Mouse (Mus musculus): ENCODE data around the gene Aanat. TPM values are rescaled to one million over a fixed set of nuclear protein-coding genes. Genes with fewer than 3 reads are reported as not detected.

Gene Aanat
- total RNA-seq (2014; fragmentation: Nextera tagmentation) (not detected in 2 replicates), total RNA-seq (2017) (not detected in 2 replicates)

GRCm38 (mm10) chr11:116586310-116586709 is at the start of gene Aanat:
Aanat (plus strand) TSS chr11:116586432.
- ATAC-seq (replicated peaks; ENCODE audit: low FRiP score, low TSS enrichment, poor library complexity, severe bottlenecking) = no peak

DNA sequence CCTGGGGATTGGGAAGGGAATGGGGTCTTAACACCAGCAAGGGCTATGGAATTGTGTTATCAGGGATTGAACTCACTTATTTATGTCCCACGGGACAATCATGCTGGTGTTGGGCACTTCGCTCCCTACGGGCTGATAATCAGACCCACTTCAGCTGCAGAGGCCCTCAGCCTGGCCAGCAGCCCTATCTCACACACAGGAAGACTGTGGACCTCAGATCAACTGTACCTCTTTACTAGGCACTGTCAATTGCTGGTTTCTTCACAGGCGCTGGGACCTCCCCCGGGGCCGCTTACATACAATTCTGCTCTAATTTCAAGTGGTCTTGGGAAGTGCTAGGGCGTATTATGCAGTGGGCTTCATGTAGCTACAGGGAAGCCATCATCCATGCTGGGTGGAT is 49.5 kb upstream of the Aanat start:
- ATAC-seq (replicated peaks; ENCODE audit: low FRiP score, low TSS enrichment, poor library complexity, severe bottlenecking) = peak; percentile 29

GRCm38 (mm10) chr11:116537388-116537787 is 48.8 kb upstream of the Aanat start:
- ATAC-seq (replicated peaks; ENCODE audit: low FRiP score, low TSS enrichment, poor library complexity, severe bottlenecking) = no peak

DNA sequence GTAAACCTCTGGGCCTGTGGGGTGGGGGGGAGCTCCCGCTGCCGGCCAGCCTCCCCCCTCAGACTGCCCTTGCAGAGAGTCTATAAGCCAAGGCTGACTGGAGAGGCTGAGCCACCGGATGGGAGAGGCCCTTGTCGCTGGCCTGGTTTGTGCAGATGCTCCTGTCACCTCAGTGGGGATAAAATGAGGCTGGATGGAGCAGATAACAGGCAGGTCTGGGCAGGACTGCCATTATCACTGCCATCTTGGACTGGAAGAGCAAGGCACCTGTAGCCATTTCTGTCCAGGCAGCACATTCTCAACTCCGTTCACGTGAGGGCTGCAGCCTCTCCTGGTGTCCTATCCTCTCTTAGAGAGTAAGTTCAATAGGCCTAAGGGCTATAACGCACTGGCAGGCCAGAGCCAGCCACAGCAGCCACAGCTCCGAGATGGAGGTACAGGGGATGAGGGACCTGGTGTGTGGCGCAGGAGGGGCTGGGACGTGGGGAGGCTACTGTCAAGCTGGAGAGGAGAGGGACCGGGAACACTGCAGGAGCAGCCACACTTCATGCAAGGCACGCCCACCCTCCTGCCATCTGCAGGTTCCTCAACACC is 48.0 kb upstream of the Aanat start:
- ATAC-seq (replicated peaks; ENCODE audit: low FRiP score, low TSS enrichment, poor library complexity, severe bottlenecking) = peak; percentile 23

GRCm38 (mm10) chr11:116541183-116541582 is 45.0 kb upstream of the Aanat start:
- no peak for ATAC-seq (replicated peaks; ENCODE audit: low FRiP score, low TSS enrichment, poor library complexity, severe bottlenecking)

DNA sequence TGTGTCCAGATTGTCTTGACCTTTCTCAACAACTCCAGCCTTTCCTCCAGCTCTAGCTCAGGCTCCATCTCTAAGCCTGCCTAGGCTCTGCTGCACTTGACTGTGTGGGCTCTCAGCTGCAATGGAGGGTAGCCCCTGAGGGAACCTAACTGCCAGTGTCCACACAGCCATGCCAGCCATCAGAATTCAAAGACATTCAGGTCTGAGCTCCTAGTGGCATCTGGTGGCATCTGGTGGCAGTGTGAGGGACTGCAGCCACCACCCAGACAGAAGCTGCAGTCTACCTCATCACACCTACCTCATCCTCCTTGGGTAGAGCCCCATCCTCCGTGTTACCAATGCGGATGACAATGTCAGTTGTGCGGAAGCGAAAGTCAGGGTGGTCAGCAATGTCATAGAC is 43.1 kb upstream of the Aanat start:
- peak; percentile 58 for ATAC-seq (replicated peaks; ENCODE audit: low FRiP score, low TSS enrichment, poor library complexity, severe bottlenecking)

DNA sequence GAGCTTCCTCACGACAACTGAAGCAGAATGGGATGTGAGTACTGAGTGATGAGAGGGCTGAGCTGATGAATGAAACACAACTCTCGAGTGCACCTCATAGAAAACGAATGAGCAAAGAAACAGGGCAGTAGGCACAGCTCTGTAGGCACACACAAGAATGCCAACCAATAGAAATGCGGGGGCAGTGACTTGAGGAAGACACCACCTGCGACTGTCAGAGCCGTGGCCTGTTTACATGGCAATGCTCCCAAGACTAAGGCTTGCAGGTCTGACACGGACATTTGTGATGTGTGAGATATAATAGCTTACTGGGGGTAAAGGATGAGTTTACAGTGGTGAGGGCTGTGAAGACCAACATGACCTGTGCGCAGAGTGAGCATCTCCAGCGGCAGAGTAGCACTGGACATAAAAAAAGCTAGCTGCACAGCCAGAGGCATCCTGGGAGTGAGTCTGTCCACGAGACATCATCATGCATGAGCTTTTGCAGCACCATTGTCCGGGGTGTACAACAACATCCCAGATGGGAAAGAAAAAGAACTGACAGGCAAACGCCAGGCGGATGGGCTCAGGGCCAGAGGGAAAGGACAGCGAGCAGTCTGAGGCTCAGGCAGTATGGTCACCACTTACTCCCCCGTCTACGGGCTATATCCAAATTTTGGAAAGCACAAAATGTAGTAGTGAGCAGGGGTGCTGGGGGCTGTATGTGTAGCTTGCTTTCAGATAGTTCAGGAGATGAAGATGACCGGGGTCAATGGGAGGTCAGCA is 38.8 kb upstream of the Aanat start:
- ATAC-seq (replicated peaks; ENCODE audit: low FRiP score, low TSS enrichment, poor library complexity, severe bottlenecking) = no peak

DNA sequence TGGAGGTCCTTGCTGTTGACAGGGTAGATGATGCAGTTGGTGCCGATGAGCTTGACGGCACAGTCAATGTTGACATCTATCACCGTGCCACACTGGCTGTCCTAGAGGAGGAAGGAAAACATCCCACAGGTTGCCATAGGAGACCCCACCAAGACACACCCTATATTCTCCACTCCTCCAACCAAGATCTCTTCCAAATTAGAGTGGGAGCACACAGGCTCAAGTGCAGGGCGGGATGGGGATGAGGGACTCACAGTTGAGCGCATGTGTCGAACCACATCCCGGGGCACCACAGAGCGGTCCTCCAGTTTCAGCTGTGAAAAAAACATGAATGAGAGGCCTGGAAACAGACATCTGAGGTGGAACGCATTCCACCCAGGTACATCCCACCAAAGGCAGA is 37.5 kb upstream of the Aanat start:
- ATAC-seq (replicated peaks; ENCODE audit: low FRiP score, low TSS enrichment, poor library complexity, severe bottlenecking) = no peak

DNA sequence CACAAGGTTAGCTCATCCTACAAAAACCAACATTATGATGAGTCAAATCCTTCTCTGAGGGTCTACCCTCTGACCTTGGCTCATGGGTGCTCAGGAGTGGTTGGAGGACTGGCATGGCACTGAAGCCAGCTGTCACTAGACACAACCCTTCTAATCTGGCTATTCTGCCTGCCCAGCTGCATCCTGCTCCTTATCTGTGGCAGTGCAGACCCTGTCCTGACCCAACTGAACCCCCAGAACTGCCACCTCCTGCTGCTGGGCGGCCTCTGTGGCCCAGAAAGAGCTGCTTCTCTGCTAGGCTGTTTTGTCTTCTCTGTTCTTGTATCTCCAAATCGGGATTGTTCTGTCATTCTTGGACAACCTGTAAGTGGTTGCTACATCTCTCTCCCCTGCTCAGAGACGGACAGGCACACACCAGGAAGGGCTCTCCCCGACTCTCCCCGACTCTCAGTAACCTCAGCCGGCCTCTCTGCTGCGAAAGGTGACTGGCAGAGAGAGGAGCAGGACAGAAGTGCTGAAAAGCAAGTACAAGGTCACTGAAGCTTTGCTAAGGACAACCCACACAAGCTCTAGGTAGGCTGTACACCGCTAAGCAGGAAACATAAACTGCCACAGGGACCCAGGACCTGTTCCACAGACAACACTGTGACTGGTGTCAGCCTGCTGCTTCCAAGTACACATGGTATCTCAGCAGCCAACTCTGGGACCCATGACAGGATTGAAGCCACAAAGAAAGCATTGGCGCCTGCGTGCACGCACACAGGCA is 36.8 kb upstream of the Aanat start:
- peak; percentile 82 for ATAC-seq (replicated peaks; ENCODE audit: low FRiP score, low TSS enrichment, poor library complexity, severe bottlenecking)

DNA sequence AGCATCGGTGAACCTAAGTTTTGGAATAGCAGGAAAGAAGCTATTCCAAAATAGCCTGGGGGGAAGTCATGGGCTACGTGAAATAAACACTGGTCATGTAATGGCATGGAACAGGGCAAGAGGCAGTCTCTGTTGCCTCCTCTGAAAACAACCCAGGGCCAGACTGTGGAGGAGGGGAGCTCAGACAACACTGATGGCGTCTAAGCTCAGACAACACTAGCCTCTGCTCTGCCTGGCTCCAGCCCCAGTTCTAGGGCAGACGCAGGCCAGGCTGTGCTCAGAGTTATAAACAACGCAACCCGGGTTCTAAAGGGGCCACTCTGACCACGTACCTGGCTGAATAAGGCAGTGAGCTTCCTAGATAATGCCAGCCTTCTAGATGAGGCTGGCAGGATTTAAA is 35.5 kb upstream of the Aanat start:
- ATAC-seq (replicated peaks; ENCODE audit: low FRiP score, low TSS enrichment, poor library complexity, severe bottlenecking) = no peak

- no peak for ATAC-seq (replicated peaks; ENCODE audit: low FRiP score, low TSS enrichment, poor library complexity, severe bottlenecking)
Observed at GRCm38 (mm10) chr11:116552194-116552593, 34.0 kb upstream of the Aanat start.

DNA sequence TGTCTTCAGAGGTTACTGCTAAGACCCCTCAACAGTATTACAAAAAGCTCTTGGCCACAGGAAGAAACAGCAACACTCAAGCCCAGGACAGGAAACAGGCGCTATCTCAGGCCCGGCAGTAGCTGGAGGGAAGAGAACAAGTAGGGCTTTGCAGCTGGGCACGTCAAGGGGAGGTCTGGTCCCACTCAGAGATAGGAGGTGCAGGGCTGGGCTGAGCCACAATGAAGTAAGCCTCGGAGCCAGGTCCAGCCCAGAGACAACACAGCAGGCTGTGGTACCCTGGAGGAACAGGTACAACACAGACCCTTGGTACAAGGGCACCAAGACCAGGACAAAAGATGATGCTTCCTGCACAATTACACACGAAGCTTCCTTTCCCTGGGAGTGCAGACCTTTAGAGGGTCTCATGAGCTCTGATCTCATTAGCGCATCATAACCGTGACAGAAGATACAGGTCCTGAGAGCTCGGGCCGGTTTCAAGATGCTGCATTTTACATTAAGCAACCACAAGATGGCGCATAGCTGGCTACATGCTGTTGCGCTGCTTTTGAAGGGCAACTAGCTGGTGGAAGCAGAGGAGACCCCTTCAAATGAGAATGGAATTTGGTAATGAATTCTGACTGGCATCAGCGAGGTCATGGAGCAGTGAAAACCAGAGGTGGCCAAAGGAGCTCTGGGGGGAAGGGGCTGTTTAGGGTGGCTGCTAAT is 31.9 kb upstream of the Aanat start:
- ATAC-seq (replicated peaks; ENCODE audit: low FRiP score, low TSS enrichment, poor library complexity, severe bottlenecking) = peak; percentile 36; the same call in 1 of the 2 replicates

- ATAC-seq (replicated peaks; ENCODE audit: low FRiP score, low TSS enrichment, poor library complexity, severe bottlenecking) = no peak
Observed at GRCm38 (mm10) chr11:116555572-116555971, 30.7 kb upstream of the Aanat start.

DNA sequence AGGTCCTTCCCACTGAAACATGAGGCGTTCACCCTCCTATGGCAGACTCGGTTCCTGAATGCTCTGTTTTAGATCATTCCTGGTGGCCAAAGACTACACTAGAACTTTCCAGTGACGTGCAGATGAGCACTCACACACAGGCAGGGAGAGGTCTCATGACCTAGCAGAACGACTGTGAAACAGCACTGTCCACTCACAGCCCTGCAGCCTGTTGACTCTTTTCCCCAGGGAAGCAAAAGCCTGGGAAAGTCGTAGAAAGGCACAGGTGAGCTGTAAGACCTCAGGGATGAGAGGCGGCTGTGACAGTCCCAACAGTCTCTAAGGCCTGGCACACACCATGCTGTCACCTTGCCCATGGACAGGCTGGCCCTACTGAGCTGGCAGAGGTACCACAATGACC is 29.9 kb upstream of the Aanat start:
- no peak for ATAC-seq (replicated peaks; ENCODE audit: low FRiP score, low TSS enrichment, poor library complexity, severe bottlenecking)

GRCm38 (mm10) chr11:116565283-116566041 is 20.8 kb upstream of the Aanat start:
- ATAC-seq (replicated peaks; ENCODE audit: low FRiP score, low TSS enrichment, poor library complexity, severe bottlenecking) = no peak

DNA sequence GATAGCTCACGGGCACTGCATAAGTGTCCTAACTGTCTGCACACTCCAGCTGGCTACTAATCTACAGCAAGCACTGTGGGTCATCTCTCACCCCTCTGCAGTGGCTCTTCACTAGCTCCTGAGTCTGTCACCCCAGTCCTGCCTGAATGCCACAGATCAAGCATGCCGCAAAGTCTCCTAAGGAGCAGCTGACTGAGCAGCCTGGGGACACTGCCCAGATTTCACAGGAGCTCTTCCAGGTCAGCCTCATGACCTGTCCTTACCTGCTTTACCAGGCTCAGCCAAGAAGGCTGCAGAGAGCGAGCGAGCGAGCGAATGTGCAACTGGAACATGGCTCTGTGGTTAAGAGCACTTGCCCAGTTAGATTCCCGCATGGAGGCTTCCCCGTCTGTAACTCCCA is 18.7 kb upstream of the Aanat start:
- ATAC-seq (replicated peaks; ENCODE audit: low FRiP score, low TSS enrichment, poor library complexity, severe bottlenecking) = no peak

- no peak for ATAC-seq (replicated peaks; ENCODE audit: low FRiP score, low TSS enrichment, poor library complexity, severe bottlenecking)
Observed at GRCm38 (mm10) chr11:116570821-116571220, 15.4 kb upstream of the Aanat start.

DNA sequence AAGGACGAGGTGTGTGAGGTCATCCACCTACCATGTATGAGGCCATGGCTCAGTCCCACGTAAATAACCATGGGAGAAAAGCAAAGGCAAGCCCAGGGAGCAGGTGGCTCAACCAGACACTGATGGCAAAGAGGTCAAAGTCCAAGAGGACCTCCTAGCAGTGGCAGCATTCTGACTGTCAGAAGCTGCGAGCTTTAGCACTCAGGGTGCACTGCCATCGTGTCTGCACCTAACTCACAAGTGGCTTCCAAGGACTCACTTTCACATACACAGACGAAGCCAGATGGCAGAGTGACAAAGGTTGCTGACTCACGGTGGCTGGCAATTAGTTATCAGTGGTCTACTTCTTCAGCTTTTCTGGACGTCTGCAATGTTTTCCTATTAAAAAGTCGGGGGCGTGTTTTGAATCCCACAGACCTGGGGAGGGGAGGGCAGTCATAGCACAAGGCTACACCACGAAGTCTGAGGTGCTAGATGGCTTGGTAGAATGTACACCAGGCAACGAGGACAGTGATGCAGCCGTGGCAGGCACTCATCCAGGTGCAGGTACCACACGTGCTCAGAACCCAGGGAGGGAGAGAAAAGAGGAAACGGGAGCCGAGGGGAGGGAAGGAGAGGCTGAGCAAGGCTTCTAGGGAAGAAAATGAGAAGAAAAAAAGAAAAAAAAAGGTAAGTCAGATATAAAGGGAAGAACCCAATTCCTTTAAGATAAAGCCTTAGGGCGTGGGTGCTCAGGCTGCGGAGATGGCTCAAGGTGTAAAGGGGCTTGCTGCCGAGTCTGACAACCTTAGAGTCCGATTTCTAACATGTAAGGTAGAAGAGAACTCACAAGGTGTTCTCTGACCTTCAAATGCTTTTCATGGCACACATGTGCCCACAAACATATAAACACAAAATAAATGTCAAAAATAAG is 14.2 kb upstream of the Aanat start:
- peak; percentile 55 for ATAC-seq (replicated peaks; ENCODE audit: low FRiP score, low TSS enrichment, poor library complexity, severe bottlenecking)

All from megakaryocyte-erythroid progenitor cell, adult 5-6 weeks (primary cell).